Mouse (Mus musculus) intestine, embryonic 15.5 days (tissue): ENCODE data around the gene Gm7030. TPM values are rescaled to one million over a fixed set of nuclear protein-coding genes. Genes with fewer than 3 reads are reported as not detected.
"Not testable (repeated sequence)": the region's sequence is repeated elsewhere in the genome, so short reads cannot be mapped to it uniquely, and the experiment has no call there.

Source experiments
- ATAC-seq: fragments of 200-750 bp; cut with Nextera tagmentation; 2 replicates; pipeline ENCODE4 v1.8.0; 2017; ENCODE audit warnings: moderate TSS enrichment, moderate library complexity
- H3K27ac ChIP-seq: fragments of 300-500 bp; sonication (generic); 2 replicates; pipeline ENCODE4 v1.5.1; 2015; ENCODE audit warnings: mild to moderate bottlenecking, inconsistent platforms
- H3K27me3 ChIP-seq: fragments of 300-500 bp; sonication (generic); replicated peaks from 2 replicates; pipeline ENCODE4 v1.6.1; 2015; ENCODE audit warnings: inconsistent platforms
- H3K36me3 ChIP-seq: fragments of 300-500 bp; sonication (generic); 2 replicates; pipeline ENCODE4 v1.6.1; 2015; ENCODE audit warnings: inconsistent platforms
- H3K4me1 ChIP-seq: fragments of 300-500 bp; sonication (generic); replicated peaks from 2 replicates; pipeline ENCODE4 v1.6.1; 2015; ENCODE audit warnings: inconsistent platforms
- H3K4me2 ChIP-seq: fragments of 300-500 bp; sonication (generic); replicated peaks from 2 replicates; pipeline ENCODE4 v1.6.1; 2015; ENCODE audit warnings: mild to moderate bottlenecking, inconsistent platforms
- H3K4me3 ChIP-seq: fragments of 300-500 bp; sonication (generic); replicated peaks from 2 replicates; pipeline ENCODE4 v1.5.1; 2015; ENCODE audit warnings: inconsistent platforms
- H3K9ac ChIP-seq: fragments of 300-500 bp; sonication (generic); 2 replicates; pipeline ENCODE4 v1.6.1; 2015; ENCODE audit warnings: inconsistent platforms
- H3K9me3 ChIP-seq: fragments of 300-500 bp; sonication (generic); 2 replicates; pipeline ENCODE4 v1.6.1; 2016; ENCODE audit warnings: inconsistent platforms
- whole genome bisulfite sequencing: fragments of 180-500 bp; shearing (Covaris S2); methylation state at CpG from one replicate; pipeline ENCODE4 v1.1.7; 2015; 5-methylcytosine and 5-hydroxymethylcytosine counted together
- polyA plus RNA-seq: library from polyadenylated mRNA; unstranded; fragments of >200 nt; fragmentation: Nextera tagmentation; extraction: Ambion mirVana; gene quantifications from 2 replicates; pipeline ENCODE4 v1.2.1, GENCODE M21; 2015

Gene Gm7030
- polyA plus RNA-seq, 1 experiment from 2014 or later, result 1.4 TPM

DNA sequence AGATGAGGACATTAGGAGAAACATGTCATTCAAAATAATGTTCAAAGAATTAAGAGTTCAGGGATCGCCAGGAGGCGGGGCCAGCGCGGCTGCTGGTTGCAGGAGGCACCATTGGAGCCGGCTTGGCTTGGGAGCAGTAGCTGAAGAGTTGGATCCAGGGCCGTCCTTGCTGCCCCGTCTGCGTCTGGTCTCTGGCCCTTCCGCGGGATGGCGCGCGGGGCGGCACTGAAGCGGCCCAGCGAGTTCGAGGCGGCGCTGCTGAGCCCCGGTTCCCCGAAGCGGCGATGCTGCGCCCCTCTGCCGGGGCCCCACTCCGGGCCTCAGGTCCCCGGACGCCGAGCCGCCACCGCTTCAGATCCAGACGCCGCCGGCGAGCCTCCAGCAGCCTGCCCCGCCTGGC is 28.6 kb upstream of the Gm7030 start:
- H3K36me3 ChIP-seq, H3K27ac ChIP-seq, H3K9me3 ChIP-seq, H3K4me1 ChIP-seq: not testable (repeated sequence)
- peaks cover 53% of the 10 kb centered on the region for H3K27me3 ChIP-seq
- peak; percentile 44; the same call in 1 of the 2 replicates for ATAC-seq
- H3K4me2 ChIP-seq, result peak overlapping the region; percentile 72
- peak overlapping the region; percentile 13; the same call in 1 of the 2 replicates for H3K9ac ChIP-seq
- H3K4me3 ChIP-seq, result peak overlapping the region; percentile 34
- under 1% methylated on average over 36 of the region's 36 CpGs for WGBS

DNA sequence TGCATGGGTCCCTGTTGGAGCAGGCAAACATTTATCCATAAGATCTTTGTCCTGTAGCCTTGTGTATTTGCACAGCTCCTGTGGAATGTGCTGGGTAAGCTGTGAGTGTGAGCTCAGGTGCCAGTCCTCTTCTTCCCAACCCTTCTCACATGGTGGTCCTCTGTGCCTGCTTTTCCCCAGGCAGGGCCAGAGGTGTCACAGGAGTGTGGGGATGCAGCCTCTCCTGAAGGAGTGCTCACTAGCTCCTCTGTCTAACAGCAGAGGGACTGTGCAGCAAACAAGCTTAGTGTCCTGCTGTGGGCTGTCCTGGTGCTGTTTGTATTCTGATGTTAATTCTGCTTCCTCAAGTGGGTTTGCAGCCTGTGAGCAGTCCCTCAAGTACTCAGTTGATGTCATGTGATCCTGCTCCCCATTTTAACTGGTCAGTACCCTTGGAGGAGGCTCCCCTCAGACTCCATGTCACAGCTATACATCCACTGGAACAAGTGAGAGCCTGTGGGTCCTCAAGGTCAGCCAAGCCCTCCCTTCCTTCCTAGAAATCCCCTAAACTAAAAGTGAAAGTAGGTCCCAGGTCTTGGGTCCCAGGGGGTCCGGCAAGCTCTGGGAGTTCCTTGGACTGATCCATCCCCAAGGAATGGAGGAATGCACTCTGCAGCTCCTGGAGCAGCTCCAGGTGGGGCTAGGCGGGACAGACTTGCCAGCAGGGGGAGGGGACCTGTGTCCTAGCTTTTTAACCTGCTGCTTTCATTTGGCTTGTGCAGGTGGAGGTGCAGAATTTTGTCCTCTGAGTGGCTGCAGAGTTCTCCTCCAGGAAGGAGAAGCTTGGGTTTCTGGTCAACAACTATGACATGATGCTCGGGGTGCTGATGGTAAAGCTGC is 25.3 kb upstream of the Gm7030 start:
- H3K9ac ChIP-seq, result no peak overlapping the region

DNA sequence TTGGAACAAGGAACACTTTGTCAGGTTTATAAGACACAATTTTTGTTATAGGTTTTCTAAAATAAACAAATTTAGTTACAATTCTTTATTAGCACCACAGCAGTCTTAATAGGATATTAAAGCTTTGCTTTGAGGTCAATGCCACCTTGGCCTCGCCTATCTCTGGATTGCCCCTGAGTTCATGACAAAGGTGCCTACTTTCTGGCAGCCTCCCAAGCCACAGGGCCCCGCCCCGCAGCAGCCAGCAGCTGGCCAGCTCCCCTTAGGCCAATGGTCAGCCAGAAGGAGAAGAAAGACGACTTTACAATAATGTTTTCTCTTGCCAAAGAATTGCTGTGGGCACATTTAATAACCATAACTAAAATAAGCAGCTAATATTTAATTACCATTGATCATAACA is 22.0 kb upstream of the Gm7030 start:
- not testable (repeated sequence) for H3K27ac ChIP-seq, H3K9me3 ChIP-seq, H3K9ac ChIP-seq, H3K4me3 ChIP-seq, H3K4me2 ChIP-seq, H3K36me3 ChIP-seq, ATAC-seq, H3K4me1 ChIP-seq
- H3K27me3 ChIP-seq, result peaks cover 24% of the 10 kb centered on the region
- WGBS, result 45% methylated on average over 4 of the region's 4 CpGs

More for the DNA sequence above, 25.3 kb upstream of the Gm7030 start:
- Histone ChIP-seq H3K27me3 (peaks cover 33% of the 10 kb centered on the region), H3K9me3 (no peaks in the 10 kb centered on the region), H3K36me3 (no peaks in the 10 kb centered on the region), H3K4me2 (no peak overlapping the region), H3K27ac (no peak overlapping the region), H3K4me3 (no peak overlapping the region), H3K4me1 (peaks cover 4% of the 10 kb centered on the region; the same call in 1 of the 2 replicates)
- WGBS, result 24% methylated on average over 3 of the region's 3 CpGs
- ATAC-seq, result 0 out of 2 replicates have a peak, but pooled peaks have one; percentile 34

DNA sequence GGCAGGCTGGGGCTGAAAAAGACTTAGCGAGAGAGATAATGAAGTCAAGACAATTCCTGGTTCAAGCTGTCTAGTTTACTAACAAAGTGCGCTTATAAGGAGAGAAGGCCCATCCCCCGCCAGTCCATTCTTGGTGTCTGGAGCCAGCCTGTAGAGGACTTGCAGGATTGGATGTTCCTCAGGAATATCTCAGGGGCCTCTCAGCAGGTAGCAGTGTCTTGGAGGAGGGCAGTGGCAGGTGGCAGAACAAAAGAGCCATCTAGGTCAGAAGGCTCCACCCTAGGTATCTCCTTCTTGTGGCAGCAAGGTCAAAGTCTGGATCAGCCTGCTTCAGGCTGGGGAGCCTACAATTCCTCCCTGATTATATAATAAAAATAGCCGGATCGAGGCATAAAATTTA is 19.2 kb upstream of the Gm7030 start:
- 0 out of 2 replicates have a peak overlapping the region, but pooled peaks have one; percentile 27 for H3K27ac ChIP-seq
- H3K4me3 ChIP-seq, result not testable (repeated sequence)

DNA sequence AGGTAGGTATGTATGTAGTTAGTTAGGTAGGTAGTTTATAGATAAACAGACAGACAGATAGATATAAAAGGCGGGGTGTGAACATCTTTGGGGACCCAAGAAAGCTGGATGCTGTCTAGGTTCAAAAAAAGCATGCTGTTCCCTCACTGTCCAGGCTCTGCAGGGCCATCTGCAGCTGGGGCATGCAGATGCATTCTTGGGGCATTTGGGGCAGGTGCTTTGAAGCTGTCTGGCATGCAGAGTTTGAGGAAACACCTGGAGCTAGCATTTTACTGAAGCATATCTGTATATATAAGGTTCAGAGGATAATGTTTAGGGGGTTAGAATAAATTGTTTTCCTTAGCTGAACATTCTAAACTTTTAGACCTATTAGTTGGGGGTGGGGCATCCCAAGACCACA is 17.7 kb upstream of the Gm7030 start:
- H3K9ac ChIP-seq, H3K4me1 ChIP-seq, H3K27ac ChIP-seq, H3K4me3 ChIP-seq, H3K36me3 ChIP-seq, H3K9me3 ChIP-seq, ATAC-seq, H3K4me2 ChIP-seq: not testable (repeated sequence)
- WGBS, result 88% methylated on average over 1 of the region's 1 CpGs
- peaks cover 27% of the 10 kb centered on the region for H3K27me3 ChIP-seq

More for the DNA sequence above, 19.2 kb upstream of the Gm7030 start:
- H3K36me3 ChIP-seq, H3K9ac ChIP-seq, H3K4me1 ChIP-seq, H3K9me3 ChIP-seq, H3K4me2 ChIP-seq, ATAC-seq: not testable (repeated sequence)
- 73% methylated on average over 5 of the region's 5 CpGs for WGBS
- peaks cover 22% of the 10 kb centered on the region for H3K27me3 ChIP-seq

DNA sequence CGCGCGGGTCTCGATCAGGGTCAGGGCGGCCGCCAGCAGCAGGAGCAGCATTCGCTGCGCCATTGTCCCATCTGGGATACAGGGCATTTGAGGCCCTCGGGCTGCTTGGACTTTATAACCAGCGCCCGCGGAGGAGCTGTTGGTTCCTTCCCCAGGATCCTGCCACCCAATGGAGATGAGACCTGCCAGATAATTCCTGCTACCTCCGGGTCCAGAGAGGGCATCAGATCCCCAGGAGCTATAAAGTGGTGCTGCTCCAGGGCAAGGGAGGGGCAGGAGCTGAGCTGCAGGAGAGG is 16.6 kb upstream of the Gm7030 start:
- H3K27ac ChIP-seq, H3K36me3 ChIP-seq, H3K4me1 ChIP-seq, H3K9me3 ChIP-seq: not testable (repeated sequence)
- peak; percentile 83 for ATAC-seq
- H3K4me3 ChIP-seq, result peak overlapping the region; percentile 38
- peaks cover 30% of the 10 kb centered on the region for H3K27me3 ChIP-seq
- peak overlapping the region; percentile 26; the same call in 1 of the 2 replicates for H3K9ac ChIP-seq
- WGBS, result under 1% methylated on average over 13 of the region's 13 CpGs
- H3K4me2 ChIP-seq, result peak overlapping the region; percentile 79

DNA sequence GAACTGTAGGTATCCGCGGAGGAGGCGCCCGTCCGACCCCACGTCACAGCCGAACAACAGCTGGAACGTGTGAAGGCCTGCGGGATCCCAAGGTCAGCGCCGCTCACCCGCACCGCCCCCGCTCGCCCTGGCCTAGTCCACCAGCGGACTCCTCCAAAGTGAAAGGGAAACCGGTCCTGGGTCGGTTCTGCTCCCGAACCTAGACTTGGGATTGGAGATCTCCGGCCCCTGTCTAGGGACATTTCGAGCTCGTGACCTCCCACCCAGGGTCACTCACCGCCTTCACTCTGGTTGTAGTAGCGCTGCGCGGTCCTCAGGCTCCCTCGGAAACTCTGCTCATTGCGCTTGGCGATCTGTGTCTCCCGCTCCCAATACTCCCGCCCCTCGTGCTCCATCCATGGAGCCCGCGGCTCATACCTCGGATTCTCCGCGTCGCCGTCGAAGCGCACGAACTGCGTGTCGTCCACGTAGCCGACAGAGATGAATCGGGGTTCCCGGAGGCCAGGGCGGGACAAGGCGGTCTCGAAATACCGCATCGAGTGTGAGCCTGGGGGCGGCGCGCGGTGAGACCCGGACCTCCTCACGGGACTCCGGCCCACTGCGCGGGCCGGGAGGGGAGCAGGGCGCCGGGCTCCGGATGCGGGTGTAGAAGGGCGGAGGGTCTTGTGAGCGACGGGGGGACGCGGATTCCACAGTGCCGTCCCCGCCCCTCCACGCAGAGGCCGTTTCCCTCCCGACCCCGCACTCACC is 16.1 kb upstream of the Gm7030 start:
- WGBS, result 2% methylated on average over 78 of the region's 78 CpGs
- no peaks in the 10 kb centered on the region for H3K36me3 ChIP-seq
- H3K4me2 ChIP-seq, result peak overlapping the region; percentile 79
- H3K9me3 ChIP-seq, result no peaks in the 10 kb centered on the region
- peak overlapping the region; percentile 41 for H3K9ac ChIP-seq
- H3K27me3 ChIP-seq, result peaks cover 30% of the 10 kb centered on the region
- H3K27ac ChIP-seq, result no peak overlapping the region
- peak; percentile 66 for ATAC-seq
- H3K4me3 ChIP-seq, result peak overlapping the region; percentile 38
- H3K4me1 ChIP-seq, result peaks cover 10% of the 10 kb centered on the region; the same call in 1 of the 2 replicates

DNA sequence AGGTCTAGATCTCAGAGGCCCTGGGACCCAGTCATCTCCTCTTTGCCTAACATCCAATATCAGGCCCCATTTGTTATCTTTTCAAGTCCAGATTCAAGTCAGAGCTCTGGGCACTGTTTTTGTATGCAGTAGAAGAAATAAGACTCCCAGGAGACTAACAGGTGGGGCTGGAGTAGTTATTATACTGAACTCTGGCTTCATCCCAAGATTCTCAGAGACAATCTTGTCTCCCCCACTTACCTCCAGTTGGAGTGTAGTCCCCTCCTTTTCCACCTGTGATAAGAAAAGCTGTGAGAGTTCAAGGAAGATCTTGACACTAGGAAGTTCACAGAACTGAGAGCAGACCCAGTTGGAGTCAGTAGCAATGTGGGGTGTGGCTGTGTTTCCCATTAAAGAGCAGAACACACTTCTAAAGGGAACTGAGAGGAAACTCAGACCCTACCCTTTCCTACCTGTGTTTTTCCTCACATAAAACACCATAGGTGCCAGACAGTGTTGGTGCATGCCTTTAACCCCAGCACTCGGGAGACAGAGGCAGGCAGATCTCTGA is 7.1 kb upstream of the Gm7030 start:
- peak; percentile 72 for ATAC-seq
- H3K36me3 ChIP-seq, H3K9ac ChIP-seq, H3K4me3 ChIP-seq, H3K4me1 ChIP-seq, H3K9me3 ChIP-seq, H3K27ac ChIP-seq, H3K4me2 ChIP-seq: not testable (repeated sequence)
- H3K27me3 ChIP-seq, result peaks cover 11% of the 10 kb centered on the region
- 67% methylated on average over 1 of the region's 1 CpGs for WGBS

DNA sequence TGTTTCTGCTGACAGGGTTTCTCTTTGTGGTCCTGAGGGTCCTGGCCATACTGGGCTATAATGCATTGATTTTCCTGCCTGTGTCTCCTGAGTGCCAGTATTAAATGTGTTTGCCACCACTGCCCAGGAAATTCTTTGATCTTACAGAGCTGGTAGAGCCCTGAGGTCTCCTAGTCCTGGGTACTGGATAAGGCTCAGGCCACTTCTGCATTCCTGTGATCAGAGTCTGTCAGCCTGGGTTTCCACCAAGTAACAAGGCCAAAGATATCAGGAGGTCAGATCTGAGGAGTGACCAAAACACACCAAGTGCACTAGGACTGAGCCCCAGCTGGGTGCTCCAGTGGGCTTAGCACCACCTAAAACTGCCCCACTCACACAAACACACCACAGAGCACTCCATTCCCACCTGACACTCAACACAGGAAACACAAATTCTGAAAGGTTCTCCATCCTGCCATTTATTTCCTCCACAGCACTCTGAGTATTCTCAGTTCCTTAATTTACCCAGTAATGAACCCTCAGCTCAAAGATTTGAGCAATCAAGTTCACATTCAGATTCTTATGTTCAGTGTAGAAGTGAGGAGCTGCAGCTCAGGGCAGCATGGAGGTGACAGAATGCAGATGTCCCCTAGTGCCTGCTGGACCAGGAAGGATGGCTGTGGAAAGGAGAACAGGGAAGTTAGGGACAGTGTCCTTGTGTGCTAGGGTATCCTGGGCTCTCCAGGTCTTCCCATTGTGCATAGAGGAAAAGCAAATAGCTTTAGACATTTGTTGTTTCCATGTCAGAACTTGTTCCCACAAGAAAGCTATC is 6.4 kb upstream of the Gm7030 start:
- H3K27ac ChIP-seq, H3K36me3 ChIP-seq, H3K9ac ChIP-seq, H3K4me2 ChIP-seq, H3K9me3 ChIP-seq, H3K27me3 ChIP-seq, H3K4me3 ChIP-seq, H3K4me1 ChIP-seq: not testable (repeated sequence)
- peak; percentile 46; the same call in 1 of the 2 replicates for ATAC-seq

DNA sequence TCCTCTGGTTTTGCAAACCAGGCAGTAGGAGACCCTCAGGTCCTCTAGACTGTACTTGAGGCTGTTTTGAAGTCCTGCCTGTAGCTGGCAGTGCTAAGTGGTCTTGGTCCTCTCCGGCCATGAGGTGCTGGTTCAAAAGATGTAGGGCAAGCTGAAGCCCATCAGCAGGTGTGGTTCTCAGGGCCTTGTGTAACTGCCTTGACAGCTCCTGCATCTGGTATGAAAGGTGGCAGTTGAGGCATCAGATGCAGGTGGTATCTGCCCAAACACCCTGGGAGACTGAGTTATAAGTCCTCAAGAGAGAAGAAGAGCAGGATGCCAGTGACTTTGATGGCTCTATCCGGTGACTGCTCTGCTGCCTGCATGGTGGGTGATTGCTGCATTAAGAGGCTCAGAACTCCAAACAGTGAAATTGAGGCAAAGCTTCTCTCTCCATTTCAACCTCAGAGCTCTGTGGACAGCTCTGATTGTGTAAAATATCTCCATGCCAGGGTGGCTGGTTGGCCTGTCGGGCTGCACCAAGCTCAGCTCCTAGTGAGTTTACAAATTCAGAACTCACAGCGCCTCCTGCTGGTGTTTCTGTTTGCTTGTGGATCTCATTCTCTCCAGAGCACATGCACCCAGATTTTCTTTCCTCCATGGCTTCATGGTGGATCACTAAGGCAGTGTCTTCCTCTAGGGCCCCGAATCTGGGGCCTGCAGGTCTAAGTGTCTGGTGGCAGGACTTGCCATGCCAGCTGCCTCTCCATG is 2.5 kb upstream of the Gm7030 start:
- no peak overlapping the region for H3K4me2 ChIP-seq
- H3K36me3 ChIP-seq, result no peaks in the 10 kb centered on the region
- no peak overlapping the region for H3K9ac ChIP-seq
- H3K27ac ChIP-seq, result no peak overlapping the region
- H3K4me3 ChIP-seq, result no peak overlapping the region
- H3K4me1 ChIP-seq, result no peaks in the 10 kb centered on the region
- no peak for ATAC-seq
- 76% methylated on average over 5 of the region's 5 CpGs for WGBS
- H3K9me3 ChIP-seq, result no peaks in the 10 kb centered on the region
- 0 out of 2 replicates have a peak, but pooled peaks cover 2% of the 10 kb centered on the region for H3K27me3 ChIP-seq

DNA sequence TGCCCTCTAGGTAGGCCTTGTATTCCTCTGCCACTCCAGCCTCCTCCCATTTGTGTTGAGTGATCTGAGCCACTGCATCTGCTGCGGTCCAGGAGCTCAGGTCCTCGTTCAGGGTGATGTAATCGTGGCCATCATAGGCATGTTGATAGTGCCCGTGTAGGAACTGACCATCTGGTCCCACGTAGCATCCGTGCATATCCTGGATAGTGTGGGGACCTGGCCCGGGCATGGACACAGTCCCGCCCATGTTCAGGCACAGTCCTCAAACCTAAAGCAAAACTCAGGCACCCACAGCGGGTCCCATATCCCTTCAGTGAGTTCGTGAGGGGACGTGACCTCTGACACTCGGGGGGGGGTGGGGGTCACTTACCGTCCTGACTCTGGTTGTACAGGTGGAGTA is 700 bp downstream of the Gm7030 start:
- not testable (repeated sequence) for H3K4me3 ChIP-seq, H3K9ac ChIP-seq, H3K27ac ChIP-seq, H3K27me3 ChIP-seq, H3K4me2 ChIP-seq, H3K4me1 ChIP-seq, H3K9me3 ChIP-seq, H3K36me3 ChIP-seq
- ATAC-seq, result peak; percentile 19; the same call in 1 of the 2 replicates
- 61% methylated on average over 12 of the region's 13 CpGs for WGBS
